Mouse (Mus musculus): ENCODE measurements around the gene Tm7sf3.
"Not testable (repeated sequence)": the region's sequence is repeated elsewhere in the genome, so short reads cannot be mapped to it uniquely, and the experiment has no call there.

Gene Tm7sf3

DNA sequence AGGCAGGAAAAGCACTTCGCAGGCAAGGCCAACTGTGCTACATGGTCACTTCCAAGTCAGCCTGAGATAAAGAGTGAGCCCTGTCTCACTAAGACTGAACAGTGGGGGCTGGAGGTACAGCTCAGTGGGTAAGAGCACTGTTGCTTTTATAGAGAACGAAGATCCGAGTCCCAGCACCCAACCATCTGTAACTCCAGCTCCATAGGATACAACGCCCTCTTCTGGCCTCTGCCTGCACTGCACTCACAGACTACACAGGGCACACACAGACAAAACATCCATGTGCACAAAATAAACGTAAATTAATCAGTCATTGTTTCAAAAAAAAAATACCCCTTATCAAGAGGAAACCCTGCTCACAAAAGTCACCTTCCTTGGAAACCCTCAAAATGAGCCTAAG is 28.7 kb downstream of the Tm7sf3 start:
- DNase-seq (ENCODE audit: low spot score): no peak

DNA sequence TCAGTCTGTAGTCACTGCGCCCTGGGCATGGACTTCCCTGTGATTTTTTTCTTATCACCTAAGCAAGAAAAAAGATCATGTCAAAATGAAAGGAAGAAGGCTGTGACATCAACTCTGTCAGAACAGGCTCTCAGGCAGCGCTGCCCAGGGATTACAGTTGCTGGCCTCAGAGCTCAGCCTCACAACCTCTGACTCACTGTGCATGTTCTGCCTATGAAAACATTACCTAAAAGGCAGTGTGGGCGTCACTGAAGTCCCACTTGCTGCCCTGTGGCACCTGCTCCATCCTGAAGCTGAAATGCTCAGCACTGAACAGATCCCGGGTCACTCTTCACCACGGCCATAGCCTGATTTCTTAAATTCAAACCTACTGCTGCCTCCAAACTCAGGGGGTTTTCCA is 29.9 kb downstream of the Tm7sf3 start:
- DNase-seq (ENCODE audit: low spot score): no peak

DNA sequence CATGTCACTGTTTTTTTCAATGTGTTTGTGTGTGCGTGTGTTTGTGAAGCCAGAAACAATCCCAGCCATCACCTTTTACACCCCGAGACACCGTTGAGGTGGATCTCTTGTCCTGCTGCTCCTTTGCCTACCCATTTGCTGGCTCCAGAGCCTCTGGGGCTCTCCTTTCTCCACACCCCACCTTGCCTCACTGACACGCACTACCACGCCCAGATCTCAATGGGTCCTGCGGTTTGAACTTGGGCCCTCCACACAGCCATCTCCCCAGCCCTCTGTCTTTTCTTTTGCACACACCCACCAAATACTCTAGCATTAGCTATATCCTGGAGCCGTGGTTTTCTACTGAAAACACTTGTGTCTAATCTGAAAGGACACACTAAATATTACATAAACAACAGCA is 30.7 kb downstream of the Tm7sf3 start:
- no peak for DNase-seq (ENCODE audit: low spot score)

DNA sequence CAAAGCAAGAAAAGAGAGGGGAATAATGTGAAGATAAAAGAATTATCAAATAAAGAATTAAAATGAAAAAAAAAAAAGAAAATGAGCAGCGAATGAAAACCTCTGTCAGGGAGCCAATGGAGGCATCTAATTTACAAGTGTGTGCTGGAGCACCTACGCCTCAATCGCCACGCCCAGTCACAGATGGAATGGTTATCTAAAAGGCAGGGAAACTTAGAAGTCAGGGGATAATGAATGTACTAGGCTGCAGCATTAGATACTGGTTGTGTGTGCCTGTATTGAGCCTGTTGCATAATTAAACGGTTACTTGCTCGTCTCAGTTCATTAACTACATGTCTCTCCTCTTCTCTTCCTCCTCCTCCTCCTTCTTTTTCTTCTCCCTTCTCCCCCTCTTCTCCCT is 31.2 kb downstream of the Tm7sf3 start:
- no peak for DNase-seq (ENCODE audit: low spot score)

DNA sequence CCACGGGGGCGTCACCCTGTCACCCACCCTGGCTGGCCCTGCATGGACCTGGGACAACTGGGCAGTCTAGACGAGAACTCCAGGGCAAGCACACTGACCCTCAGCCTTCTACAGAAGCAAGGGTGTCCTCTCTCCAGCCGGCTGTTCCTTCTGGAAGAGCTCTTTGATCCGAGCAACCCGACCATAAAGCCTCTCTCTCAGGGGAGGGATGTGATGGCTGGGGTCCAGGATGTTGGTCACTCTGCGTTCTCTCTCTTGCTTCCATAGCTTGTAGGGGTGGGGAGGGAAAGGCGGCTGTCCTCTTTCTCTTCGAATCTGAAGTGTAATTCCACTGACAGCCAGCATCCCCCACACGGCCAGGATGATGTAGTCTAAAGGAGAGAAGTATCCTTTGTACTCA is 39.0 kb downstream of the Tm7sf3 start:
- DNase-seq (ENCODE audit: low spot score): no peak

DNA sequence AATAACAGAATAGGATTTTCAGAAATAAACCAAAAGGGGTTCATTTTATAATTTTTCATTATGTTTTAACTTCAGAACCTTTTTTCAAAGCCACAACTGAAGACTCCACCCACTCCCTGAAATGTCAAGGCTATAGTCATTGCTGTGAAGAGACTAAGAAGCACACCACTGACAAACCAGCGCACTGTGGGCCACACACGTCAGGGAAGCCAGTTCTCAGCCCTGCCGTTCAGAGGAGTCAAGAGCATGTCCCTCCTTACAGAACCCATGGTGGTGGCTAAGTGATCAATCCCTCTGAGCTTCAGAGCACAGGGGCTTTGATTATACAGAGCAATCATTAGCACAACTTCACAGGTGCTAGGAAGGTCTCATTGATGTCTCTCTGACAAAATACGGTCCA is 40.0 kb downstream of the Tm7sf3 start:
- no peak for DNase-seq (ENCODE audit: low spot score)

DNA sequence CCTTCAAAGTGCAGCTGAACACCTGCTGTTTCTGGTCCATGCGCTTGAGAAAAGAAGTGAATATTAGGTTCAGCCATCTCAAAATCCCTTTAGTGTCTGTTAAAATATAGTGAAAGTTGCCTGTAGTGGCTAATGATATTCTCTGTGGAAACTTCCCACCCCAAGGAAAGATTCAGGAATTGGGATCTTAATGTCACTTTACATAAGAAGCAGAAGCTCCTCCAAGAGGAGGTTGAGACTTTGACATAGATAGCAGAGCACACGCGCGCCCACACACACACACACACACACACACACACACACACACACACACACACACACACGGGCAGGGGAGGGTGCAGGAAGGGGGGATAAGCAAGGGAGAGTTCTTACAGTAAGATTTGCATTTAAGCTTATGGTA is 57.5 kb downstream of the Tm7sf3 start:
- DNase-seq (ENCODE audit: low spot score): no peak

DNA sequence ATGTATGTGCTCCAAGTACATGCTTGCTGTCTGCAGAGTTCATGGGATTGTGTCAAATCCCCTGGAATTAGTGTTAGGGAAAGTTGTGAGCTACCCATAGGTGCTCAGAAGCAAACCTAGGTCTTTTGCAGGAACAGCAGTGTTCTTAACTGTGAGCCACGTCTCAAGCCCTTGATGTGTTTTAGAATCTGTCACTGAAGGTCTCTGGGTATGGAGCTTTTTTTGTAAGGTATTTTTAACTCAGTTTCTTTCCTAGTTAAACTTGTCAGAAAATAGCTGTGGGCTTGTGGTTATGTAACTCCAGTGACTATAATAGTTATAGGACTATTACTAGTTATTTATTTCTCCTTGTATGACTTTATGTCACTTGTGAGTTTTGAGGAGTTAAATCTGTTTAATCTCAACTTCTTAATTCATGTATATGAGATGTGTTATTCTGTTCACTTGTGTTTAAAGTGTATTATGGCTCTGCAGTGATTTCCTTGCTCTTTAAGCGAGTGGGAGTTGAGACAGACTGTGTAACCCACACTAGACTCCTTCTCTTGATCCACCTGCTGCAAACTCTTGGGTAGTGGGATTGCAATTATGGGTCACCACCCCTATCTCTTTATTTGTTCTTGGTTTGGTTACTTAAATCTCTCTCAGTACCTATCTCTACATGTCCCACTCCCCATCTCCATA is 59.1 kb downstream of the Tm7sf3 start:
- no peak for DNase-seq (ENCODE audit: low spot score)

DNA sequence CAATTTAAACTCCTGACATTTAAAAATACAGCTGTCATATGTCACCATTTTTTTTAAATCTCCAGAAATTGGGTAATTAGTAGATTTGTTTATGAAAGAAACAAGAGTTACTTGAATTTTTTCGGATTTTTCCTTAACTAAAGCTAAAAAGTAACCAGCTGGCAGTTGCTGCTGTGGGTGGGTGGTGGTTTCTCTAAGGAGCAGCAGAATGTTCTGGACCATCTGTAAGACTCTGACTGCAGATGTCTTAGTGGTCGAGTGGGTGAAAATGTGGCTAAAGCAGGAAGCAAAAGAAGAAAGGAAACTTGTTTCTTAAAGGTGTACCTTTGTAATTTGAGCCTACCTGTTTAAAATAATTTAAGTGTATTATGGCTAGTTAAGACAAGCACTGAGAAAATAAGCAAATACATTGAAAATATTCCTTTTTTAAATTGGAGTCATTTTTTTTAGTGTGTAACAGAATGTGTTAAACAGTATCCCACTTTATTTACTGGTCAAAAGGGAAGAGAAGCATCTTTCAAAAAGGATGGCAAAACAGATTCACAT is 62.2 kb downstream of the Tm7sf3 start:
- no peak for DNase-seq (ENCODE audit: low spot score)

DNA sequence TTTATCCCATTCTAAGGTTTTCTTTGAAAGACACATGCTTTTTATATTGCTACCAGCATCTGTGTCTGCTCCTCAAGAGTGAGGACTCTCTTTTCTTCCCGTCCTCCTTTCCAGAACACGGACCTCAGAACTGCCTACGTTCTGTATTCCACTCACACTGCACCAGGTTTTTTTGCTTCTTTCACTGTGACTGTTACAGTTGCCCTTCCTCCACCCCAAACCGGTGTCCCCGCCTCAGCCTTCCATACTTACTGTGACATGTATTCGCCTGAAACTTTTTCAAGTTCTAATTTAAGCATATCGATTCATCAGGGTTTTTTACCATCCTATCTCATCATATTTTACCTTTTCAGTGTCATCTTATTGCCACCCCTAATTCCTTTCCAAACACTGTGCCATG is 64.0 kb downstream of the Tm7sf3 start:
- DNase-seq (ENCODE audit: low spot score): peak; percentile 64

DNA sequence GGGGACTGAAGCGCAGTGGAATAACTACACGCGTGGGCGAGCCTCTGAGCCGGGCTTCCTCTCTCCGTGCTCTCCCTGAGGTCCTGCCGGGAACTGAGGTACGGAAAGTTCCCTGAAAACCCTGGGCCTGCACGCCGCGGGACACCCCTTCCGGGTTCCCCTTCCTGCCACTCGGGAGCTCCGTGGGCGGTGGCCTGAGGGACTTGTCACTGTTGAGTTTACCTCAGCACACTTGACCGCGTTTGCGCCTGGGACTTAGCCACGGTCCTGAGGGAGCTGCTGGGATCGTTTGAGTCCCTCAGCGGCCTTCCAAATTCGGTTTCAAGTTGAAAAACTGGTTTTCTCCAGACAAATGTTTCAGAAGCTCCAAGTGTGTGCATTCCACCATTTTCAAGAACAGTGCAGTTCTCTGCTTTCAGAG is 64.5 kb downstream of the Tm7sf3 start:
- DNase-seq (ENCODE audit: low spot score): peak; percentile 86

DNA sequence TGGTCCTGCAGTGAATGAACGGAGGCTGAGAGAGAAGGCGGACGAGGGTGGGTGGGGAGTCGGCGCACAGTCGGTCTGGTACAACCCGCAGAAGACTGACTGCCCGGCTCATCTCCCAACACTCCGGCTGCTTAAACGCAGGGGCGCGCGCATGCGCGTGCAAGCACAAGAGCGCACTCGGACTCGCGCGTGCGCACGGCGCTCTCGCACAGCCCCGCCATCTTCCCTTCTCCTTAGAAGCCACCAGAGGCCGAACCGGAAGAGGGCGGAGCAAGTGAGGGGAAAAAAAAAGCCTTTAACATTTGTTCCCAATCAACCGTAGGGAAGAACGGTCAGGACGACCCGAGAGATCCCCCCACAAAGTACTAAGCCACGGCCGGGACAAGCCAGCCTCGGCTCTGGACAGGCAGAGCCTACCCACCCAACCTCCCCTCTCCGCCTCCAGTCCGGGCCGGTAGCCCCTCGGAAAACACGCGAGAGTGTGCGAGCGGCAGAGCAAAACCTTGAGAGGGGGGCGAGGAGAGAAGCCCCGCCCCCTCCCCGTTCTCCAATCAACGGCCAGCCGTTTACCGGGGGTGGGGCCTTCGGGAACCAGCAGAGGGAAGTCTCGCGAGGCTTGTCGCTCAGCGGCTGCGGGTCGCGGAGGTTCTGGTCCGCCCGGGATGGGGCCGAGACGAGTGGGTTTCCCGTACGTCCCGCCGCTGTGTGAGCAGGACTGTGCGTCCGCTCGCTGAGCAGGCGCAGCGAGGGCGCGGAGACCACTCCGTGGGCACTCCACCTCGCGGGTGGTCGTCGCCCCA is 65.1 kb downstream of the Tm7sf3 start, which contains the start of gene Ints13:
Gene Ints13, minus strand, starts transcription at position 526 of the 800 bp plus-strand sequence.
- DNase-seq (ENCODE audit: low spot score): peak; percentile 99

DNA sequence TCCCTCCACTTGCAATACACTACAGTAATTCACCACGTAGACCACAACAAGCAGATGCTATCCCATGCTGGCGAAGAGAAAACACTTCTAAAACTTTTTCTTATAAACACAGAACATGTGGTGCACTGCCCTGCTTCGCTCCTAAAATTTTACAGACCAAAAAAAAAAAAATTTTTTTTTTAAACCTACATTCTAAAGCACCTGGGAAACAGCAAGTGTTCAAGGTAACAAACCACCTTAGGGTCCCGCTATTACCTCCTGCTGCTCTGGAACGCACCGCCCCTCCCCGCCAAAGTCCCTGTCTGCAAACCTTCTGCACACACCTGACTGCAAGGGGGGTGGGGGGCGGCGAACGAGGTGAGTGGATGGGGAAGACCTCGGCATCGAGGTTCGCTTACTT is 65.7 kb downstream of the Tm7sf3 start, which contains the start of gene Fgfr1op2:
Gene Fgfr1op2, plus strand, starts transcription at position 301 of the 400 bp plus-strand sequence.
- DNase-seq (ENCODE audit: low spot score): no peak

DNA sequence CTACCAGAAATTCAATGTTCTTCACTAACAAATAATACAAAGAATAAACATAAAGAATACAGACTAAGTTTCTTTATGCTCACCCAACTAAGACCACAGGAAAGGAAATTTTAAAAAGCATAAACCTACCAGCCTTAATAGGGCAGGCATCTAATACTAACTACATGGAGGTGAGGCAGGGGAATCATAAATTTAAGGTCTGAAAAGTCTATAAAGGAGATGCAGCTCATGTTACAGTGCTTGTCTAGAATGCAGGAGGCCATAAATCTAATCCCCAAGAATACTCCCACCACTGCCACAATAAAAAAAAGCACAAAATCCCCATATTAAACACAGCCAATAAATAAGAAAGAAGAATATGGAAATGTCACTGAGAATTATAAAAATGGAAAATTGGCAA is 70.6 kb downstream of the Tm7sf3 start:
- DNase-seq (ENCODE audit: low spot score): no peak

DNA sequence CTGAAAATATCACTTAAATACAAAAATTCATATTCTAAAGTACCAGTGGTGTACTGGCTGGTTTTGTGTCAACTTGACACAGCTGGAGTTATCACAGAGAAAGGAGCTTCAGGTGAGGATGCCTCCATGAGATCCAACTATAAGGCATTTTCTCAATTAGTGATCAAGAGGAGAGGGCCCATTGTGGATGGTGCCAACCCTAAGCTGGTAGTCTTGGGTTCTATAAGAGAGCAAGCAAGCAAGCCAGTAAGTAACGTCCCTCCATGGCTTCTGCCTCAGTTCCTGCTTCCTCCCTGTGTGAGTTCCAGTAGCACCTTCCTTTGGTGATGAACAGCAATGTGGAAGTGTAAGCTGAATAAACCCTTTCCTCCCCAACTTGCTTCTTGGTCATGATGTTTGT is 80.2 kb downstream of the Tm7sf3 start:
- not testable (repeated sequence) for DNase-seq (ENCODE audit: low spot score)

Data from adipocyte (in vitro differentiated cells).